Mouse (Mus musculus): ENCODE measurements around the gene Elane.

- TF ChIP-seq GATA1 (IDR thresholded peaks at IDR 0.05; ENCODE audit: low read depth, low read length): no peak
- no peak for TF ChIP-seq CTCF (IDR thresholded peaks at IDR 0.05 in 2 of 3, conservative IDR thresholded peaks at IDR 0.05 in 1 of 3; ENCODE audit: control insufficient read depth in 1 of 3, insufficient read depth in 1 of 3, low read depth in 2 of 3, low read length in 3 of 3, poor library complexity in 1 of 3, severe bottlenecking in 1 of 3)
- no peak for TF ChIP-seq SMC3 (IDR thresholded peaks at IDR 0.05; ENCODE audit: low read depth, low read length)
- TF ChIP-seq ETS1 (IDR thresholded peaks at IDR 0.05; ENCODE audit: low read depth, low read length): no peak
- no peak for TF ChIP-seq MAX (IDR thresholded peaks at IDR 0.05; ENCODE audit: low read length)
- TF ChIP-seq EP300 (IDR thresholded peaks at IDR 0.05; ENCODE audit: low read depth in 1 of 2, low read length in 2 of 2): no peak
- no peak for TF ChIP-seq MEF2A (IDR thresholded peaks at IDR 0.05; ENCODE audit: extremely low read depth, insufficient replicate concordance, low read depth, low read length, poor library complexity, severe bottlenecking)
These were observed 11.5 kb downstream of the Elane start for GRCm38 (mm10) chr10:79897316-79898245.
